Mouse (Mus musculus): ENCODE results near the gene Kat7.

The Kat7 gene

GRCm38 (mm10) chr11:95279061-95279659, 30.9 kb downstream of the Kat7 start:
- DNase-seq (ENCODE audit: low spot score in 2 of 2): no peak

- no peak for DNase-seq (ENCODE audit: low spot score in 2 of 2)
Observed at GRCm38 (mm10) chr11:95276056-95276455, 34.0 kb downstream of the Kat7 start.

- DNase-seq (ENCODE audit: low spot score in 2 of 2): no peak
Observed at GRCm38 (mm10) chr11:95274613-95275012, 35.4 kb downstream of the Kat7 start.

- DNase-seq (ENCODE audit: low spot score in 2 of 2): peak in 1 of 2 experiments; percentile 35
Observed at GRCm38 (mm10) chr11:95273661-95274060, 36.4 kb downstream of the Kat7 start.

GRCm38 (mm10) chr11:95266540-95267245, 43.4 kb downstream of the Kat7 start:
- DNase-seq (ENCODE audit: low spot score in 2 of 2): peak in 1 of 2 experiments; percentile 35

- no peak for DNase-seq (ENCODE audit: low spot score in 2 of 2)
Observed at GRCm38 (mm10) chr11:95264455-95265013, 45.5 kb downstream of the Kat7 start.

GRCm38 (mm10) chr11:95263816-95264454, 46.1 kb downstream of the Kat7 start:
- DNase-seq (ENCODE audit: low spot score in 2 of 2): peak in 1 of 2 experiments; percentile 40

GRCm38 (mm10) chr11:95261178-95261751, 48.8 kb downstream of the Kat7 start, which contains the start of gene Tac4:
Tac4 (plus strand) TSS chr11:95261529.
- no peak for DNase-seq (ENCODE audit: low spot score in 2 of 2)

GRCm38 (mm10) chr11:95259088-95259849, 50.8 kb downstream of the Kat7 start:
- peak; percentile 93 to 96 for DNase-seq (ENCODE audit: low spot score in 2 of 2)

- peak; percentile 77 to 81 for DNase-seq (ENCODE audit: low spot score in 2 of 2)
Observed at GRCm38 (mm10) chr11:95258490-95258889, 51.6 kb downstream of the Kat7 start.

- no peak for DNase-seq (ENCODE audit: low spot score in 2 of 2)
Observed at GRCm38 (mm10) chr11:95257930-95258329, 52.1 kb downstream of the Kat7 start.

- no peak for DNase-seq (ENCODE audit: low spot score in 2 of 2)
Observed at GRCm38 (mm10) chr11:95255747-95256146, 54.3 kb downstream of the Kat7 start.

GRCm38 (mm10) chr11:95254165-95254564, 55.9 kb downstream of the Kat7 start:
- no peak for DNase-seq (ENCODE audit: low spot score in 2 of 2)

- no peak for DNase-seq (ENCODE audit: low spot score in 2 of 2)
Observed at GRCm38 (mm10) chr11:95252104-95252503, 57.9 kb downstream of the Kat7 start.

- DNase-seq (ENCODE audit: low spot score in 2 of 2): peak; percentile 49 to 67
Observed at GRCm38 (mm10) chr11:95251295-95251694, 58.8 kb downstream of the Kat7 start.

- no peak for DNase-seq (ENCODE audit: low spot score in 2 of 2)
Observed at GRCm38 (mm10) chr11:95250110-95250509, 59.9 kb downstream of the Kat7 start.

- no peak for DNase-seq (ENCODE audit: low spot score in 2 of 2)
Observed at GRCm38 (mm10) chr11:95247065-95247464, 63.0 kb downstream of the Kat7 start.

GRCm38 (mm10) chr11:95245456-95245855, 64.6 kb downstream of the Kat7 start:
- DNase-seq (ENCODE audit: low spot score in 2 of 2): no peak

- DNase-seq (ENCODE audit: low spot score in 2 of 2): no peak
Observed at GRCm38 (mm10) chr11:95242653-95243052, 67.4 kb downstream of the Kat7 start.

- no peak for DNase-seq (ENCODE audit: low spot score in 2 of 2)
Observed at GRCm38 (mm10) chr11:95238477-95238876, 71.6 kb downstream of the Kat7 start.

GRCm38 (mm10) chr11:95232329-95232696, 77.7 kb downstream of the Kat7 start:
- DNase-seq (ENCODE audit: low spot score in 2 of 2): no peak

Data from urinary bladder, postnatal 36 days (tissue).